Mouse (Mus musculus): ENCODE data around the gene Ctnnbip1. TPM values are rescaled to one million over a fixed set of nuclear protein-coding genes. Genes with fewer than 3 reads are reported as not detected.

Gene Ctnnbip1
- polyA plus RNA-seq, 1 experiment = 4.7 TPM

DNA sequence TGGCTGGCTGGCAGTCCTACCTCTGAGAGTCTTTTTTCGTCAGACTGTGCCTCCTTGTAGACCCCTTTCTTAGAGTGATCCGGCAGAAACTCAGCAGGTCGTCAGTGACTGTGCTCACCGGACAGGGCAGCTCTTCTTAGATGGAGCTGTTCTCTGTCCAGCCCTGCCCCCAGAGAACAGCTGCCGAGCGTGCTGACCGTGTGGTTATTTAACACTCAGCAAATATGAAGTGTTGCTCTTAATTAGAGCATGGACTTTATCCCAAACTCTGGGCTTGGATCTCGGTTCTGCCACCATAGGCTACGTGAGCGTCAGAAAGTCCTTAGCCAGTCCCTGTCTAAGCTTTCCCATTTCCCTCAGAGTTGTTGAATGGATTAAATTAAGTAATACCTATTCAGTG is 3.2 kb downstream of the Ctnnbip1 start:
- H3K4me3 ChIP-seq (ENCODE audit: control insufficient read depth, low read depth, low read length) = no peak overlapping the region
- H3K27ac ChIP-seq (ENCODE audit: control insufficient read depth, insufficient read depth, low read depth, low read length) = no peak overlapping the region
- no peak for TF ChIP-seq CTCF (IDR thresholded peaks at IDR 0.05; ENCODE audit: control insufficient read depth, insufficient read depth, insufficient replicate concordance, low read depth, low read length)
- TF ChIP-seq POLR2A (IDR thresholded peaks at IDR 0.05; ENCODE audit: control insufficient read depth, low read depth, low read length) = no peak
- no peaks in the 10 kb centered on the region for H3K36me3 ChIP-seq (ENCODE audit: control insufficient read depth, insufficient read depth, low read length)
- H3K4me1 ChIP-seq (ENCODE audit: control insufficient read depth, insufficient read depth, low read length) = peaks cover 11% of the 10 kb centered on the region
- H3K27me3 ChIP-seq (ENCODE audit: control insufficient read depth, insufficient read depth, low read length) = no peaks in the 10 kb centered on the region

GRCm38 (mm10) chr4:149523961-149524360 is 5.9 kb downstream of the Ctnnbip1 start:
- Histone ChIP-seq H3K27me3 (ENCODE audit: control insufficient read depth, insufficient read depth, low read length) (no peaks in the 10 kb centered on the region), H3K4me1 (ENCODE audit: control insufficient read depth, insufficient read depth, low read length) (peaks cover 2% of the 10 kb centered on the region; the same call in 1 of the 2 replicates), H3K36me3 (ENCODE audit: control insufficient read depth, insufficient read depth, low read length) (no peaks in the 10 kb centered on the region), H3K27ac (ENCODE audit: control insufficient read depth, insufficient read depth, low read depth, low read length) (no peak overlapping the region), H3K4me3 (ENCODE audit: control insufficient read depth, low read depth, low read length) (no peak overlapping the region)
- TF ChIP-seq CTCF (IDR thresholded peaks at IDR 0.05; ENCODE audit: control insufficient read depth, insufficient read depth, insufficient replicate concordance, low read depth, low read length) = no peak
- no peak for TF ChIP-seq POLR2A (IDR thresholded peaks at IDR 0.05; ENCODE audit: control insufficient read depth, low read depth, low read length)

GRCm38 (mm10) chr4:149525170-149525569 is 7.1 kb downstream of the Ctnnbip1 start:
- no peaks in the 10 kb centered on the region for H3K27me3 ChIP-seq (ENCODE audit: control insufficient read depth, insufficient read depth, low read length)
- H3K4me3 ChIP-seq (ENCODE audit: control insufficient read depth, low read depth, low read length) = no peak overlapping the region
- TF ChIP-seq POLR2A (IDR thresholded peaks at IDR 0.05; ENCODE audit: control insufficient read depth, low read depth, low read length) = no peak
- TF ChIP-seq CTCF (IDR thresholded peaks at IDR 0.05; ENCODE audit: control insufficient read depth, insufficient read depth, insufficient replicate concordance, low read depth, low read length) = no peak
- H3K36me3 ChIP-seq (ENCODE audit: control insufficient read depth, insufficient read depth, low read length) = no peaks in the 10 kb centered on the region
- peaks cover 2% of the 10 kb centered on the region; the same call in 1 of the 2 replicates for H3K4me1 ChIP-seq (ENCODE audit: control insufficient read depth, insufficient read depth, low read length)
- H3K27ac ChIP-seq (ENCODE audit: control insufficient read depth, insufficient read depth, low read depth, low read length) = no peak overlapping the region

DNA sequence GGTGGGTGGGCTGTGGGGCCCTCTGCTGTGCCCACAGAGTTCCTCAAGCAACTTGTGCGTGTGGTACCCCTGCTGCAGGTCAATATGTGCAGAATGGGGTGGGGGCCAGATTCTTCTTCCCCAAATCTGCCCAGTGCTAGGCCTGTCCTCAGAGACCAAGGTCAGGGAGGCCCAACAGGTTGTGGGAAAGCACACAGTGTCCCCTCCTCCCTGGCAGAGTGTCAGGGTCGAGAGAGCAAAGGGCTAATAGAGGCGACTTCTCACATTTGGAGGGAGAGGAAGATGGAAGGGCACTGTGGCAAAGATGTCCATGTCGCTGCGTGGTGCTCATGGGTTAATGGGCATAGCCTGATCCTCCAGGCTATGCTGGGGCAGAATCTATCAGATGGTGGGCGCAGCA is 7.8 kb downstream of the Ctnnbip1 start:
- no peak overlapping the region for H3K27ac ChIP-seq (ENCODE audit: control insufficient read depth, insufficient read depth, low read depth, low read length)
- no peak overlapping the region for H3K4me3 ChIP-seq (ENCODE audit: control insufficient read depth, low read depth, low read length)
- no peaks in the 10 kb centered on the region for H3K27me3 ChIP-seq (ENCODE audit: control insufficient read depth, insufficient read depth, low read length)
- TF ChIP-seq POLR2A (IDR thresholded peaks at IDR 0.05; ENCODE audit: control insufficient read depth, low read depth, low read length) = no peak
- no peak for TF ChIP-seq CTCF (IDR thresholded peaks at IDR 0.05; ENCODE audit: control insufficient read depth, insufficient read depth, insufficient replicate concordance, low read depth, low read length)
- H3K36me3 ChIP-seq (ENCODE audit: control insufficient read depth, insufficient read depth, low read length) = no peaks in the 10 kb centered on the region
- H3K4me1 ChIP-seq (ENCODE audit: control insufficient read depth, insufficient read depth, low read length) = peaks cover 2% of the 10 kb centered on the region; the same call in 1 of the 2 replicates

- TF ChIP-seq POLR2A (IDR thresholded peaks at IDR 0.05; ENCODE audit: control insufficient read depth, low read depth, low read length) (no peak), CTCF (IDR thresholded peaks at IDR 0.05; ENCODE audit: control insufficient read depth, insufficient read depth, insufficient replicate concordance, low read depth, low read length) (no peak)
- H3K27ac ChIP-seq (ENCODE audit: control insufficient read depth, insufficient read depth, low read depth, low read length) = no peak overlapping the region
- no peak overlapping the region for H3K4me3 ChIP-seq (ENCODE audit: control insufficient read depth, low read depth, low read length)
- no peaks in the 10 kb centered on the region for H3K27me3 ChIP-seq (ENCODE audit: control insufficient read depth, insufficient read depth, low read length)
- H3K36me3 ChIP-seq (ENCODE audit: control insufficient read depth, insufficient read depth, low read length) = no peaks in the 10 kb centered on the region
- peaks cover 2% of the 10 kb centered on the region; the same call in 1 of the 2 replicates for H3K4me1 ChIP-seq (ENCODE audit: control insufficient read depth, insufficient read depth, low read length)
Observed at GRCm38 (mm10) chr4:149526330-149526729, 8.3 kb downstream of the Ctnnbip1 start.

GRCm38 (mm10) chr4:149527621-149528354 is 9.8 kb downstream of the Ctnnbip1 start:
- Histone ChIP-seq H3K27me3 (ENCODE audit: control insufficient read depth, insufficient read depth, low read length) (no peaks in the 10 kb centered on the region), H3K27ac (ENCODE audit: control insufficient read depth, insufficient read depth, low read depth, low read length) (no peak overlapping the region), H3K36me3 (ENCODE audit: control insufficient read depth, insufficient read depth, low read length) (no peaks in the 10 kb centered on the region), H3K4me1 (ENCODE audit: control insufficient read depth, insufficient read depth, low read length) (peaks cover 2% of the 10 kb centered on the region; the same call in 1 of the 2 replicates), H3K4me3 (ENCODE audit: control insufficient read depth, low read depth, low read length) (no peak overlapping the region)
- TF ChIP-seq CTCF (IDR thresholded peaks at IDR 0.05; ENCODE audit: control insufficient read depth, insufficient read depth, insufficient replicate concordance, low read depth, low read length) (no peak), POLR2A (IDR thresholded peaks at IDR 0.05; ENCODE audit: control insufficient read depth, low read depth, low read length) (no peak)

- H3K27ac ChIP-seq (ENCODE audit: control insufficient read depth, insufficient read depth, low read depth, low read length) = no peak overlapping the region; the same call in 1 of the 2 replicates
Observed at GRCm38 (mm10) chr4:149529691-149530090, 11.7 kb downstream of the Ctnnbip1 start.

More at GRCm38 (mm10) chr4:149529691-149530090, 11.7 kb downstream of the Ctnnbip1 start:
- Histone ChIP-seq H3K4me3 (ENCODE audit: control insufficient read depth, low read depth, low read length) (no peak overlapping the region), H3K36me3 (ENCODE audit: control insufficient read depth, insufficient read depth, low read length) (no peaks in the 10 kb centered on the region), H3K4me1 (ENCODE audit: control insufficient read depth, insufficient read depth, low read length) (peaks cover 2% of the 10 kb centered on the region; the same call in 1 of the 2 replicates), H3K27me3 (ENCODE audit: control insufficient read depth, insufficient read depth, low read length) (no peaks in the 10 kb centered on the region)
- TF ChIP-seq CTCF (IDR thresholded peaks at IDR 0.05; ENCODE audit: control insufficient read depth, insufficient read depth, insufficient replicate concordance, low read depth, low read length) = no peak
- TF ChIP-seq POLR2A (IDR thresholded peaks at IDR 0.05; ENCODE audit: control insufficient read depth, low read depth, low read length) = no peak
